Mouse (Mus musculus) liver, embryonic 16.5 days (tissue): ENCODE measurements around the gene Gm49336. TPM values are rescaled to one million over a fixed set of nuclear protein-coding genes. Genes with fewer than 3 reads are reported as not detected.
A peak's percentile ranks its signal among the peaks of the same experiment; 100 is the strongest.

Source experiments
- ATAC-seq: fragments of 200-750 bp; cut with Nextera tagmentation; 2 replicates; pipeline ENCODE4 v1.8.0; 2017; ENCODE audit warnings: low read depth, mild to moderate bottlenecking, moderate number of reproducible peaks, moderate library complexity
- H3K27ac ChIP-seq: fragments of 300-500 bp; sonication (generic); 2 replicates; pipeline ENCODE4 v1.5.1; 2014; ENCODE audit warnings: mild to moderate bottlenecking, low read length
- H3K27me3 ChIP-seq: fragments of 300-500 bp; sonication (generic); 2 replicates; pipeline ENCODE4 v1.6.1; 2014; ENCODE audit warnings: low read depth, low read length, mixed read lengths; ENCODE audit not compliant: control insufficient read depth, insufficient read depth
- H3K36me3 ChIP-seq: fragments of 300-500 bp; sonication (generic); 2 replicates; pipeline ENCODE4 v1.6.1; 2014; ENCODE audit warnings: mild to moderate bottlenecking; ENCODE audit not compliant: control insufficient read depth, insufficient read depth
- H3K4me1 ChIP-seq: fragments of 300-500 bp; sonication (generic); 2 replicates; pipeline ENCODE4 v1.6.1; 2014; ENCODE audit warnings: low read depth, low read length, mixed read lengths; ENCODE audit not compliant: control insufficient read depth
- H3K4me2 ChIP-seq: fragments of 300-500 bp; sonication (generic); 2 replicates; pipeline ENCODE4 v1.6.1; 2014; ENCODE audit warnings: low read depth, low read length, mixed read lengths
- H3K4me3 ChIP-seq: fragments of 300-500 bp; sonication (generic); 2 replicates; pipeline ENCODE4 v1.5.1; 2014; ENCODE audit warnings: low read depth, mild to moderate bottlenecking, low read length
- H3K9ac ChIP-seq: fragments of 300-500 bp; sonication (generic); 2 replicates; pipeline ENCODE4 v1.6.1; 2014; ENCODE audit warnings: low read depth, low read length
- H3K9me3 ChIP-seq: fragments of 300-500 bp; sonication (generic); replicated peaks from 2 replicates; pipeline ENCODE4 v1.6.1; 2016; ENCODE audit warnings: low read length; ENCODE audit not compliant: control insufficient read depth
- WGBS: fragments of 180-500 bp; shearing (Covaris S2); extraction: QIAGEN DNeasy Blood & Tissue Kit; methylation state at CpG from one replicate; pipeline ENCODE4 v1.1.7; 2014; ENCODE audit not compliant: insufficient replicate concordance; 5-methylcytosine and 5-hydroxymethylcytosine counted together
- polyA plus RNA-seq: library from polyadenylated mRNA; unstranded; fragments of >200 nt; fragmentation: Nextera tagmentation; extraction: Ambion mirVana; gene quantifications from 2 replicates; pipeline ENCODE4 v1.2.1, GENCODE M21; 2015

The Gm49336 gene
- polyA plus RNA-seq, 1 experiment from 2014 or later = 25.0 TPM

DNA sequence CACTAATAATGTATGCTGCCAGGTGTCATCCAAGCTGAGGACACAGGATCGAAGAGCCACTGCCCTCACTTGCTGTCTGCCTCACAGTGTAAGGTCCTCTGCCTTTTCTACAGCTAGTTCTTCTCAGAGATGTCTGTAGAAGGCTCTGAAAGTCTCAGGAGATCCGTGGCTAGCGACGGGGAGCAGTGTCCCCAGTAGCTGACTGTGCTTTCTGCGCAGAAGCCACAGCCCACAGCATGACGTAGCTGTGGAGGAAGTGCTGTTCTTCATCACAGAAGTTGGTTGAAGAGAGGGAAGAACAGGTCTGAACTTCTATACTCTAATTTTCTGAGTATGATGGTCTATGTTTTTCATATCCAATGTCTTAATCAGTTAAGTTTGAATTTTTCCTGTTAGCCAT, 18.0 kb upstream of the Gm49336 start:
- ATAC-seq = no peak
- Histone ChIP-seq H3K4me2 (no peak overlapping the region), H3K4me1 (peaks cover 12% of the 10 kb centered on the region), H3K9me3 (no peaks in the 10 kb centered on the region), H3K27me3 (no peaks in the 10 kb centered on the region), H3K27ac (no peak overlapping the region), H3K36me3 (no peaks in the 10 kb centered on the region), H3K4me3 (no peak overlapping the region), H3K9ac (no peak overlapping the region)
- 31% methylated on average over 6 of the region's 6 CpGs for WGBS

DNA sequence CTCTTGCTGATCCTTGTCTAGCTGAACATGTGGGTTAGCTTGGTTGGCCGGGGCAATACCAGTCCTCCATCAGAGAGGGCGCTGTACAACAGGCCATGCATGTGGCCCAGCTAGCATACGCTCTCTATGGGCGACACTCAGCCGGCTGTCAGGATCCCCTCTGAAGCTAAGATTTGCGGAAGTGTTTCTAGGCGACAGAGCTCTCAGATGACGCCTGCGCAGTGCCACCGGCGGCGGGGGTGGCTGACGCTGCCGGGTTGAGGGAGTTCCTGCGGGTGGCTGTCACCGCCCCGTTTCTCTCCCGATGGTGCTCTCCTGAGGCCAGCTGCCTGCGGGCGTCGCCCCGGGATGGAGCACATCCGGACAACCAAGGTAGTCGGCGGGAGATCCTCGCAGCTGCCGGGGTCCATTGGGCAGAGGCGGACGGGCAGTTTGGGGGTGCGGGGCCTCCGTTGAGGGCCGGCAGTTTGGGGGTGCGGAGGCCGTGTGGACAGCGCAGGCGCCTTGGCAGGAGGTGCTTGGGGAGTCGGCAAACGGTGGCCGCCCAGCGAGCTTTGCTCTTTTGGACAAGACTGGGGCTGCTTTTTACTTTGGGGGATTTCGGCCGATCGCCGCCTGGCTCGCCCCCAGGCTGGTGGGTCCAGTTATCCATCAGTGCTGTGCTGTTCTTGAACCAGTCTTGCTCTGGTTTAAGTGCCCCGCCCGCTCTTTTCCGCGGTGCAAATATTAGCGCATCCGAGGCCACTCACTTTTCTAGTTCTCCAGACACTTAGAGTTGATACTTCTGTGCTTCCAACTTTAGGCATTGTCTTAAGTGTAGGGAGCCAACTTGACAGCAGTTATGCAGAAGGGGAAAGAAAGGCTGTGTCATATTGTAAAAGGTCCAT, 13.9 kb upstream of the Gm49336 start, which contains the start of gene Mtmr6:
Gene Mtmr6, plus strand, starts transcription at position 239 of the 887 bp plus-strand sequence.
- Histone ChIP-seq H3K27me3 (no peaks in the 10 kb centered on the region), H3K27ac (peak within 1 kb of the TSS; percentile 90), H3K4me1 (peaks cover 12% of the 10 kb centered on the region), H3K4me3 (peak within 1 kb of the TSS; percentile 92), H3K9me3 (no peaks in the 10 kb centered on the region), H3K36me3 (no peaks in the 10 kb centered on the region), H3K4me2 (peak within 1 kb of the TSS; percentile 66), H3K9ac (peak within 1 kb of the TSS; percentile 92)
- ATAC-seq = peak; percentile 99
- whole genome bisulfite sequencing = under 1% methylated on average over 51 of the region's 51 CpGs

DNA sequence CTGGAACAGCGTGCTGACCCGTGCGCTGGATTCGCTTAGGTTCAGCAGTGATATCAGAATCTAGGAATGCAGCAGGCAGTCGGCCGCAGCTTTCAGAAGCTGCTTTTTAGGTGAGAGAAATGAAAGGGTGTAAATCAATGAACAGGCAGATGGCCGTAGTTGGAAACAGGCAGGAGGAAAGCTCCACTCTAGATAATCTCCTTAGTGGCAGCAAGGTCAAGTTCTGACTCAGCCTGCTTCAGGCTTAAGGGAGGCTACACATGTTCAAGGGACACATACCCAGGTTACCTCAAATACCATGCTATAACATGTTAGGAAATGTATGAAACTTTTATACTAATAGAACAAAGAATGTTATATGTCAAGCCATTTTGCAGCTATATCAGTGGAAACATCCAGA, 11.0 kb upstream of the Gm49336 start:
- no peak for ATAC-seq

DNA sequence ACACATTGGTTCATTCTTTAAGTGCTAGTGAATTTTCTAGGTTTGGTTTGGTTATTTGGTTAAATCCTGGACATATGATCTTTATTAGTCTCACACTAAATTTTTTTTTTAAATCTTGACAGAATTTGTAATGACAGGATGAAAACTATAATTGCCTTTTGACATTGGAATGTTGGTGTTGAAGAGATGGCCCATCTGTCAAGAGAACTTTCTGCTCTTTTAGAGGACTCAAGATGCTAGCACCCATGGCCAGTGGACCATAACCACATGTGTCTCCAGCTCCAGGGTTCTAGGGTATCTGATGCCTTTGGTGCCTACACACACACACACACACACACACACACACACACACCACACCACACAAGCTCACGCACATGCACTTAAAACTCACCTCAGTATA, 6.5 kb upstream of the Gm49336 start:
- Histone ChIP-seq H3K27me3 (no peaks in the 10 kb centered on the region), H3K9ac (no peak overlapping the region), H3K4me1 (peaks cover 10% of the 10 kb centered on the region), H3K4me2 (no peak overlapping the region), H3K27ac (no peak overlapping the region), H3K9me3 (no peaks in the 10 kb centered on the region), H3K36me3 (no peaks in the 10 kb centered on the region), H3K4me3 (no peak overlapping the region)
- no peak for ATAC-seq
- whole genome bisulfite sequencing = 79% methylated on average over 1 of the region's 1 CpGs

More for the DNA sequence above, 11.0 kb upstream of the Gm49336 start:
- H3K4me1 ChIP-seq = peaks cover 12% of the 10 kb centered on the region
- no peak overlapping the region for H3K27ac ChIP-seq
- no peak overlapping the region for H3K9ac ChIP-seq
- H3K9me3 ChIP-seq = no peaks in the 10 kb centered on the region
- no peak overlapping the region for H3K4me3 ChIP-seq
- 68% methylated on average over 7 of the region's 7 CpGs for WGBS
- H3K4me2 ChIP-seq = no peak overlapping the region
- H3K36me3 ChIP-seq = no peaks in the 10 kb centered on the region
- no peaks in the 10 kb centered on the region for H3K27me3 ChIP-seq

DNA sequence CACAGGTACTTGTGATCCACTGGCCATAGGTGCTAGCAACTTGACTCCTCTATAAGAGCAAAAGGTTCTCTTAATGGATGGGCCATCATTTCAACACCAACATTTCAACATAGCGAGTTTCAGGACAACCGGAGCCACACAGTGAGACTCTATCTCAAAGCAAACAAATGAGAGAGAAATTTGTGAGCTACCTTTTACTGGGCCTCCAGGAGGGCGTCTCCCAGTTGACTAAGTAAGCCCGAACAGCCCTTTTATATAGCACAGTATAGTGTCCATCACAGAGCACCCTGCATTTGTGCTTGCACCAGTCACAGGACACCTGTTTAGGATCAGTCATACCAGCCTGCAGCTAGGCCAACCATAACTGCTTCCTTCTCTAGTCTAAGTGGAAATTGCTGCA, 5.8 kb upstream of the Gm49336 start:
- H3K4me1 ChIP-seq = peaks cover 16% of the 10 kb centered on the region
- H3K36me3 ChIP-seq = no peaks in the 10 kb centered on the region
- no peaks in the 10 kb centered on the region for H3K27me3 ChIP-seq
- H3K9ac ChIP-seq = peak overlapping the region; percentile 33; the same call in 1 of the 2 replicates
- 45% methylated on average over 4 of the region's 4 CpGs for WGBS
- no peak overlapping the region for H3K27ac ChIP-seq
- peak; percentile 84 for ATAC-seq
- H3K4me2 ChIP-seq = peak overlapping the region; percentile 46; the same call in 1 of the 2 replicates
- H3K4me3 ChIP-seq = 0 out of 2 replicates have a peak overlapping the region, but pooled peaks have one; percentile 16
- H3K9me3 ChIP-seq = no peaks in the 10 kb centered on the region

DNA sequence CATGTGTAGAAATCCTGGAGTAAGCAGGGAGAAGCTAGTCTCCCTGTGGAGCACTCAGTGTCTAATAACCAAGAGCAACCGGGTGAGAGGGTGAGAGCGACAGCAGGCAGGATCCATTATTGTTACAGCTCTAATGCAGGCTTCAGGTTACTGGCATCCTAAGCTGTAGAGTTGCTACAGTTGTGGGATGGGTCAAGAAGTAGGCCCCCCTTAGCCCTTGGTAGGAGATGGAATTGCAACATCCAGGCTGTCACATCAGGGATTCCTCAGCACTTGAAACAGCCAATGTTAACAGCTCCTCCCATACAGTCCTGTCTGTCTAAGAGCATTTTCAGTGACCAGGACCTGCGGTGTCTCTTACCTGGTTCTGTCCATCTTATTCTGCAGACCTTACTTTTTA, 5.0 kb upstream of the Gm49336 start:
- H3K4me2 ChIP-seq = no peak overlapping the region
- no peak overlapping the region for H3K9ac ChIP-seq
- ATAC-seq = no peak
- H3K4me3 ChIP-seq = no peak overlapping the region
- WGBS = 54% methylated on average over 3 of the region's 3 CpGs
- no peak overlapping the region for H3K27ac ChIP-seq
- H3K27me3 ChIP-seq = no peaks in the 10 kb centered on the region
- H3K9me3 ChIP-seq = no peaks in the 10 kb centered on the region
- peaks cover 16% of the 10 kb centered on the region for H3K4me1 ChIP-seq
- no peaks in the 10 kb centered on the region for H3K36me3 ChIP-seq

DNA sequence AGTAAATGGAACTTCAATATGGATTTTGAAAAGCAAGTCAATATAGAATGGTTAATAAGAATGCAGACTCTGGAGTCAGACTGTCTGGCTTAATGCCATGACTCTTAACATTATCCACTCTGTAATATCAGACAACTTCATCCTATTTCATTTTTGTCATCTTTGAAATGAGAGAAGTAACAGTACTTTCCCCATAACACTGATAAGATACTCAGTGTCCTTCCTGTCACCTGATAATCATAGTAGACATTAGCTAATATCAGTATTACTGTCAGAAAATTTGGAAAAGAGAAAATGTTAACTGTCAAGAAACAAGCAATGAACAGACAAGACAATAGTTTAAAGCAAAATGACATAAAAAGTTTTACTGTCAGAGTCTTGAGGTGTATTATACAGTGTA, 3.5 kb upstream of the Gm49336 start:
- no peaks in the 10 kb centered on the region for H3K27me3 ChIP-seq
- no peaks in the 10 kb centered on the region for H3K9me3 ChIP-seq
- ATAC-seq = no peak
- H3K27ac ChIP-seq = no peak overlapping the region
- H3K4me2 ChIP-seq = no peak overlapping the region
- H3K4me3 ChIP-seq = no peak overlapping the region
- no peaks in the 10 kb centered on the region for H3K36me3 ChIP-seq
- peaks cover 16% of the 10 kb centered on the region for H3K4me1 ChIP-seq
- H3K9ac ChIP-seq = no peak overlapping the region

DNA sequence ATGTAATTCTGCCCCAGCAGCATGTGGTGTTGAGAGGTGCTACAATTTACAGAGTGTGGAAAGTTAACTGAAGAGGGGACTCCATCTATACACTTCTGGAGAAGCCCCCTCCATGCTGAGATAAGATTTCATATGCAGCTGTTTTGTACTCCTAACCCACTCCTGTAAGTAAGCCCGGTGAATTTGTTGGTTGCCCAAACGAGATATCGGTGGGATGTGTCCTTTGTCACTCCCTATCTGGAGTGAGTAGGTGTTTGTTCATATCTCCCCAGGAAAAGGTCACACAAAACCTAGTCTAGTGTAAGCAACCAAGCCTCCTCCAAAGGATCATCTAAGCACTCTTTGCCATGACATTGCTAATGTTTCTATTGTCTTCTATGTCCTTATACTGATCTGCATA, 2.2 kb upstream of the Gm49336 start:
- WGBS = 25% methylated on average over 3 of the region's 3 CpGs
- no peaks in the 10 kb centered on the region for H3K27me3 ChIP-seq
- H3K4me3 ChIP-seq = no peak overlapping the region
- no peak for ATAC-seq
- peaks cover 16% of the 10 kb centered on the region for H3K4me1 ChIP-seq
- no peaks in the 10 kb centered on the region for H3K36me3 ChIP-seq
- H3K4me2 ChIP-seq = no peak overlapping the region
- no peak overlapping the region for H3K9ac ChIP-seq
- H3K27ac ChIP-seq = no peak overlapping the region
- no peaks in the 10 kb centered on the region for H3K9me3 ChIP-seq
